Mouse (Mus musculus): Measurements from ENCODE around the gene Tmem53. TPM values are rescaled to one million over a fixed set of nuclear protein-coding genes. Genes with fewer than 3 reads are reported as not detected.

Gene Tmem53
- polyA plus RNA-seq, 1 experiment from 2014 or later = 7.1 TPM

- peaks cover 11% of the 10 kb centered on the region for H3K9me3 ChIP-seq
- peaks cover 73% of the 10 kb centered on the region for H3K36me3 ChIP-seq
- H3K27ac ChIP-seq (replicated peaks) = no peak overlapping the region
- H3K4me2 ChIP-seq (replicated peaks) = no peak overlapping the region
- H3K4me3 ChIP-seq = no peak overlapping the region
- H3K27me3 ChIP-seq = peaks cover 87% of the 10 kb centered on the region
- H3K9ac ChIP-seq (replicated peaks) = no peak overlapping the region
- WGBS = 96% methylated on average over 4 of the region's 4 CpGs
- no peak for ATAC-seq (ENCODE audit: low FRiP score, low read depth)
- H3K4me1 ChIP-seq = peaks cover 36% of the 10 kb centered on the region
Measured at GRCm38 (mm10) chr4:117274720-117275119, 23.0 kb downstream of the Tmem53 start.

GRCm38 (mm10) chr4:117276281-117276711, 24.5 kb downstream of the Tmem53 start:
- H3K27me3 ChIP-seq = peaks cover 87% of the 10 kb centered on the region
- WGBS = 96% methylated on average over 17 of the region's 17 CpGs
- ATAC-seq (ENCODE audit: low FRiP score, low read depth) = no peak
- H3K27ac ChIP-seq (replicated peaks) = no peak overlapping the region
- no peak overlapping the region for H3K9ac ChIP-seq (replicated peaks)
- peaks cover 72% of the 10 kb centered on the region for H3K36me3 ChIP-seq
- H3K4me2 ChIP-seq (replicated peaks) = no peak overlapping the region
- peaks cover 37% of the 10 kb centered on the region for H3K4me1 ChIP-seq
- H3K9me3 ChIP-seq = peaks cover 11% of the 10 kb centered on the region
- no peak overlapping the region for H3K4me3 ChIP-seq

- Histone ChIP-seq H3K9me3 (peaks cover 11% of the 10 kb centered on the region), H3K27ac (replicated peaks) (no peak overlapping the region), H3K4me2 (replicated peaks) (no peak overlapping the region), H3K9ac (replicated peaks) (no peak overlapping the region), H3K27me3 (peaks cover 87% of the 10 kb centered on the region), H3K4me1 (peaks cover 39% of the 10 kb centered on the region), H3K4me3 (no peak overlapping the region), H3K36me3 (peaks cover 69% of the 10 kb centered on the region)
- no peak for ATAC-seq (ENCODE audit: low FRiP score, low read depth)
- WGBS = 91% methylated on average over 13 of the region's 13 CpGs
Measured at GRCm38 (mm10) chr4:117277021-117277420, 25.3 kb downstream of the Tmem53 start.

DNA sequence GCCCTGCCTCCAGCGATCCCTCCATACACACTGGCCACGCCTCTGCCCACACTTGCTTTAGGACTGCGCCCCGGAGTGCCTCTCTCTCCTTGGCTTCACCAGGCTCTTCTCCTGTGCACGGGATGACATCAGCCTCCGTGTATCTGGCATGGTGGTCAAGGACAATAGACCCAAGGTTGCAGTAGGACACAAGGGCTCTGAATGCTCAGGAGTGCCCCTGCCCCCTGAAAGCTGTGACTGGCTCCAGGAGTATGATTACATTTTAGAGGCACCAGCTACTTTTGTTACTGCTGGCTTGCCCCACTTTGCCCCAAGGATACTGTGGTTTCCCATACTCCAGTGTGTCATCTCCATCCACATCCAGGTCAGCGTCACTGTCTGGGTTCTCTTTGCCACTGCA, 25.9 kb downstream of the Tmem53 start:
- H3K9ac ChIP-seq (replicated peaks) = no peak overlapping the region
- 91% methylated on average over 7 of the region's 7 CpGs for WGBS
- H3K4me1 ChIP-seq = peaks cover 35% of the 10 kb centered on the region
- H3K27ac ChIP-seq (replicated peaks) = no peak overlapping the region
- H3K27me3 ChIP-seq = peaks cover 91% of the 10 kb centered on the region
- peaks cover 11% of the 10 kb centered on the region for H3K9me3 ChIP-seq
- ATAC-seq (ENCODE audit: low FRiP score, low read depth) = no peak
- peaks cover 71% of the 10 kb centered on the region for H3K36me3 ChIP-seq
- H3K4me3 ChIP-seq = no peak overlapping the region
- H3K4me2 ChIP-seq (replicated peaks) = no peak overlapping the region

- no peak overlapping the region for H3K9ac ChIP-seq (replicated peaks)
- 64% methylated on average over 10 of the region's 10 CpGs for WGBS
- H3K4me3 ChIP-seq = no peak overlapping the region
- no peak overlapping the region for H3K4me2 ChIP-seq (replicated peaks)
- peaks cover 68% of the 10 kb centered on the region for H3K36me3 ChIP-seq
- no peak for ATAC-seq (ENCODE audit: low FRiP score, low read depth)
- H3K27me3 ChIP-seq = peaks cover 87% of the 10 kb centered on the region
- peak overlapping the region; percentile 8; the same call in 1 of the 2 replicates for H3K27ac ChIP-seq (replicated peaks)
- H3K9me3 ChIP-seq = peaks cover 11% of the 10 kb centered on the region
- H3K4me1 ChIP-seq = peaks cover 37% of the 10 kb centered on the region
Measured at GRCm38 (mm10) chr4:117278381-117279252, 26.9 kb downstream of the Tmem53 start.

DNA sequence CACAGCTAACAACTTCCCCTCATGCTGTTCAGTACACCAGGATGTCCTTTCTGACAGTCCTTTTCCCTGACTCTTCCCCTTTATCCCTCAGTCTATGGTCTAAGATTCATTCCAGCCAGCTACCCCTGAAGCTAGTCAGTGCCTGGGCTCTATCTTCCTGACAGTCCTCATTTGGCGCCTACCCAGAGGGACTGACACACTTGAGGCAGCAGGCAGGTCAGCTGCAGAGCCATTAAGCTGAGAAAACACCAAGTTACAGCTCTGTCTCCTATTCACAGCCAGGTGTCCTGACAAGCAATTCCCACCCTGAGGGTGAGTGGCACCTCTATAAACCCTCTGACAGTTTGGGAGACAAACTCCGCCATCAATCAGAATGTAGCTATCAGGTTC, 27.5 kb downstream of the Tmem53 start:
- H3K9me3 ChIP-seq = peaks cover 8% of the 10 kb centered on the region
- ATAC-seq (ENCODE audit: low FRiP score, low read depth) = no peak
- H3K4me1 ChIP-seq = peaks cover 43% of the 10 kb centered on the region
- peaks cover 66% of the 10 kb centered on the region for H3K36me3 ChIP-seq
- H3K4me3 ChIP-seq = no peak overlapping the region
- 0 out of 2 replicates have a peak overlapping the region, but pooled peaks have one; percentile 8 for H3K27ac ChIP-seq (replicated peaks)
- no peak overlapping the region for H3K9ac ChIP-seq (replicated peaks)
- peaks cover 83% of the 10 kb centered on the region for H3K27me3 ChIP-seq
- H3K4me2 ChIP-seq (replicated peaks) = no peak overlapping the region
- 87% methylated on average over 2 of the region's 2 CpGs for WGBS

GRCm38 (mm10) chr4:117280397-117280930, 28.7 kb downstream of the Tmem53 start:
- H3K4me2 ChIP-seq (replicated peaks) = no peak overlapping the region
- peaks cover 84% of the 10 kb centered on the region for H3K27me3 ChIP-seq
- ATAC-seq (ENCODE audit: low FRiP score, low read depth) = no peak
- peaks cover 56% of the 10 kb centered on the region for H3K4me1 ChIP-seq
- WGBS = 91% methylated on average over 8 of the region's 8 CpGs
- no peak overlapping the region for H3K4me3 ChIP-seq
- no peaks in the 10 kb centered on the region for H3K9me3 ChIP-seq
- no peak overlapping the region for H3K9ac ChIP-seq (replicated peaks)
- no peak overlapping the region for H3K27ac ChIP-seq (replicated peaks)
- peaks cover 66% of the 10 kb centered on the region for H3K36me3 ChIP-seq

DNA sequence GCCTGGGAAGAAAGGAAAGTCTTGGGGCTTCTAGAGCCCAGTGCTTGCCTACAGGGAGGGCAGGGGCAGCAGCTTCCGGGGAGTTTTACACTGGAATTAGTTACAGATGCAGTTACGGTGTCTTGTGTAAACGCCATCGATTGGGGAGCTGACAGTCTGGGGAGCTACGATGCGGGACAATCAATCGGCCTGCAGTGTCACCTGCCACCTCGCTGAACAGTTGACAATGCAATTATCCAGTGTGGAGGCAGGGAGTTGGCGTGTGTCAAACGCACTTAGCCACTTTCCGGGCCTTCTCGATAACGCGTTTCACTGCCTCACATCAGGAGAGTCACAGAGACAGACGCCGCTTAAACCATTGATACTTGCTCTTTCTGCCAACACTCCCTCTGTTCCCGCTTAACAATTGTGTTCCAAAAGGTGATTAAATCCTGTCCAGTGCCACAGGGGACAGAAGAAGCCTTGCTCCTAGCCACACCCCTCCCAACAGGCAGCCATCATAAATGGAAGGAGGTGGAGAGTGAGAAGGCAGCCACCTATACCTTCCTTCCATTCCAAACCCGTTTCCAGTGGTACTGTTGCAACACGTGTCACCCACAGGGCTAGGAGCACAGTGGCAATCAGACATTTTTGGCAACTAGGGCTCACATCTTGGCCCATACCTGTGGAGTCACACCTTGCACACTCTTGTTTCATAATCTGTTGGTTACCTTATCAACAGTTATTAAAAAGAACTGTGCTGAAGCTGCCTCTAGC, 29.5 kb downstream of the Tmem53 start:
- H3K4me1 ChIP-seq = peaks cover 64% of the 10 kb centered on the region
- H3K36me3 ChIP-seq = peaks cover 65% of the 10 kb centered on the region
- WGBS = 61% methylated on average over 19 of the region's 19 CpGs
- H3K4me3 ChIP-seq = no peak overlapping the region
- no peaks in the 10 kb centered on the region for H3K9me3 ChIP-seq
- H3K9ac ChIP-seq (replicated peaks) = no peak overlapping the region
- ATAC-seq (ENCODE audit: low FRiP score, low read depth) = no peak
- H3K27me3 ChIP-seq = peaks cover 84% of the 10 kb centered on the region
- peak overlapping the region; percentile 85; the same call in 1 of the 2 replicates for H3K27ac ChIP-seq (replicated peaks)
- no peak overlapping the region for H3K4me2 ChIP-seq (replicated peaks)

- 0 out of 2 replicates have a peak overlapping the region, but pooled peaks have one; percentile 32 for H3K9ac ChIP-seq (replicated peaks)
- H3K36me3 ChIP-seq = peaks cover 55% of the 10 kb centered on the region
Measured at GRCm38 (mm10) chr4:117283271-117284191, 31.8 kb downstream of the Tmem53 start.

GRCm38 (mm10) chr4:117284363-117284762, 32.6 kb downstream of the Tmem53 start:
- Histone ChIP-seq H3K36me3 (peaks cover 47% of the 10 kb centered on the region), H3K9me3 (no peaks in the 10 kb centered on the region), H3K4me3 (no peak overlapping the region), H3K27me3 (peaks cover 69% of the 10 kb centered on the region), H3K9ac (replicated peaks) (no peak overlapping the region; the same call in 1 of the 2 replicates), H3K27ac (replicated peaks) (peak overlapping the region; percentile 85), H3K4me1 (peaks cover 79% of the 10 kb centered on the region), H3K4me2 (replicated peaks) (peak overlapping the region; percentile 27; the same call in 1 of the 2 replicates)
- WGBS = 30% methylated on average over 4 of the region's 4 CpGs
- no peak for ATAC-seq (ENCODE audit: low FRiP score, low read depth)

More at GRCm38 (mm10) chr4:117283271-117284191, 31.8 kb downstream of the Tmem53 start:
- H3K4me2 ChIP-seq (replicated peaks) = peak overlapping the region; percentile 27
- H3K4me3 ChIP-seq = no peak overlapping the region
- peaks cover 83% of the 10 kb centered on the region for H3K4me1 ChIP-seq
- 6% methylated on average over 22 of the region's 22 CpGs for WGBS
- no peaks in the 10 kb centered on the region for H3K9me3 ChIP-seq
- H3K27me3 ChIP-seq = peaks cover 77% of the 10 kb centered on the region
- peak; percentile 73 for ATAC-seq (ENCODE audit: low FRiP score, low read depth)
- peak overlapping the region; percentile 85 for H3K27ac ChIP-seq (replicated peaks)
